Mouse (Mus musculus): ENCODE measurements around the gene Mthfs.
"Not testable (repeated sequence)": the region's sequence is repeated elsewhere in the genome, so short reads cannot be mapped to it uniquely, and the experiment has no call there.

GRCm38 (mm10) chr9:89210353-89211064 is at the start of gene Mthfs:
- not testable (repeated sequence) for TF ChIP-seq EP300 (IDR thresholded peaks at IDR 0.05; ENCODE audit: low read depth)
- peak; percentile 24; the same call in 1 of the 2 replicates for TF ChIP-seq CTCF (IDR thresholded peaks at IDR 0.05; ENCODE audit: low read depth)
